Mouse (Mus musculus) erythroid progenitor cell, adult 5-6 weeks (primary cell): Measurements from ENCODE around the gene Mrgprf. TPM values are rescaled to one million over a fixed set of nuclear protein-coding genes. Genes with fewer than 3 reads are reported as not detected.

ENCODE experiments used
- ATAC-seq: replicated peaks from 2 replicates; pipeline ENCODE4 v1.8.0; 2016; ENCODE audit warnings: moderate number of reproducible peaks, mild to moderate bottlenecking, moderate TSS enrichment, inconsistent platforms; ENCODE audit not compliant: poor library complexity, low FRiP score, severe bottlenecking
- total RNA-seq, 2 experiments: library from RNA; stranded (forward) in 1 of 2; stranded (reverse) in 1 of 2; fragments of 150-400 nt in 1 of 2; fragments of 186-747, 209-891 nt in 1 of 2; gene quantifications; 2 replicates each; pipeline versions ENCODE4 v1.2.3 to v1.2.4; 2015 to 2017; ENCODE audit warnings: low replicate concordance in 2 of 2

The Mrgprf gene
- total RNA-seq, 2 experiments from 2014 or later: not detected

DNA sequence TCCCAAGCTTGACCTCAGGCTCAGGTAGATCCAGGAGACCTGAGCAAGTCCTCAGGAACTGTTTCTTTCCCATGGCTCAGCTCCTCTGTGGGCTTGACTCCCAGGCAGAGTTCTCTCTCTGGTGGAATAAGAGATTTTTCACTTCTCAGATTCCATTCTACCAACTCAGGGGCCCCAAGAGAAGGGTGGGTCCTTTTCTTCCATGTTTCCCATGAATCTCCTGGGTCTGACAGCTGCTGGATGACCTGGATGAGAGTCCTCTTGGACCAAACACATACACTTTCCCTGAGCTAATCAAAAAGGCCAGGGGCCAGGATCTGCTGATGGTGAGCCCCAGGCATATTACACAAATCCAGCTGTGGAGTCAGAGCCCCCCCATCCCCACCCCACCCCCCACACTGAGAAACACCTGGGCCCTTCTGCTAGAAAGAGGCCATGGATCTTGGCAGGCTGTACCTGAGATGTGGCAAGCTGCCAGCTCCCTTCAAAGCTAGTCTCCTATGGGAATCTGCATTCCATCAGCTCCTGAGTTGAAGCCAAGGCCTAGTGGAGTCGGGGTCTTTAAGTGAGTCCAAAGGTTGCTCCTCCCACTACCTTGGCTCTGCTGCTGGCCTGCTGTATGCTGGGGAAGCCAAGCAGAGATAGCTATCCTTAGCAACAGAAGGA lies 31.9 kb downstream of the Mrgprf start:
- no peak for ATAC-seq

GRCm38 (mm10) chr7:145333936-145334335 lies 33.3 kb downstream of the Mrgprf start:
- ATAC-seq: no peak

DNA sequence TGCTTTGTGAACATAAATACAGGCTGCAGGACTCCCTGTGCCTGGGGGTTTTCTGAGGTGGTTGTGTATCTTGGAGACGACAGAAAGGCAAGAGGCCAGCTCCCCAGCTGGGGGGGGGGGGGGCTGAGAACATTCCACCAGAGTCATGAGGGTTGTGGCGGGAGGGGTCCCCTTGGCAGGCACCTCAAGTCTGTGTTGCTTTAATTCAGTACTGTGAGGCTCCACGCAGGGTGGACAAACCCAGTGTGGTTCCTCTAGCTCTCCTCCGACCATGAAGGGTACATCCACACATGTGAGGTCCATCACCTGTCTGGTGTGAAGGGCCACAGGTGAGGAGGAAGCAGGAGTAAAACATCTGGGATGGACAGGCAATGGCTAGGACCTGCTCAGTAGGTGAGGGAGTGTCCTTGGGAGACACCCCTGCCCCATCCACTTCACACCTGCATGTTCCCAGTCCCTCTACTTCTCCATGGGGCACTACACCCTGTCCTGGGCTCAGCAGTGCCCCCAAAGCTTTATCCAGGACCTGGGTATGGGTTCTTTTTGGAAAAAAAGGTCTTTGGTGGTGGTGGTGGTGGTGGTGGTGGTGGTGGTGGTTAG lies 33.9 kb downstream of the Mrgprf start:
- ATAC-seq: no peak

- ATAC-seq: no peak
Measured at GRCm38 (mm10) chr7:145335199-145335598, 34.6 kb downstream of the Mrgprf start.

DNA sequence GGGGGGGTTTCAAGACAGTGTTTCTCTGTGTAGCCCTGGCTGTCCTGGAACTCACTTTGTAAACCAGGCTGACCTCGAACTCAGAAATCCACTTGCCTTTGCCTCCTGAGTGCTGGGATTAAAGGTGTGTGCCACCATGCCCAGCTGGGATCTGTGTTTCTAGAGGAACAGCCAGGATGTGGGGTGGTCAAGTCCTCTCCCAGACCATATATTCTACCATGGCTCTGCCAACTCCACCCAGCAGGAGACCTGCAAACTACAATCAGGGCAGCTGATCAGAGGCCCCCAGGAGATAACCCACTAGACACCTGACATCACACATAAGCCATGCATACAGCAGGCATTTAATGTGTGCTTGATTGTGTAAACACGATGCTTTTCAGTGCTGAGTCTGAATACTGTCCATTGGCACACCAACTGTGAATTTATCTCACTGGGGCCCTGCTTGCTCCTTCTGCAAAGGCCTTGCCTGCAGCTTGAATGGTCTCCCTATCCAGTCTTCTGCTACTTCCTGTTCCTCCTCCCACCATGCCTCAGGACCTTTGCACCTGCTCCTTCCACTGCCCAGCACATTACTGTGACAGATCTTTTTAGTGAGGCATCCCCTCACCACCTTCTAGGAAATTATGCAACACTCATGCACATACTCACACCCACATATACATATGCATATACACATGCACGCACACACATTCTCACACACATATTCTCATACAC lies 35.1 kb downstream of the Mrgprf start:
- ATAC-seq: no peak

- ATAC-seq: no peak
Measured at GRCm38 (mm10) chr7:145337889-145338288, 37.3 kb downstream of the Mrgprf start.

- no peak for ATAC-seq
Measured at GRCm38 (mm10) chr7:145340248-145340904, 39.7 kb downstream of the Mrgprf start.

Other genes with a start within 250 kb of the Mrgprf start
- not detected in 2 replicates for gene 1810010D01Rik, start 92.7 kb upstream of the Mrgprf start, total RNA-seq (2015; ENCODE audit: low replicate concordance)
- gene 1810010D01Rik, start 92.7 kb upstream of the Mrgprf start, total RNA-seq (2017; ENCODE audit: low replicate concordance): not detected in 2 replicates
- gene Tpcn2, start 16.8 kb upstream of the Mrgprf start, total RNA-seq (2015; ENCODE audit: low replicate concordance): 1.4 and 8.0 TPM in 2 replicates
- gene Tpcn2, start 16.8 kb upstream of the Mrgprf start, total RNA-seq (2017; ENCODE audit: low replicate concordance): 3.2 TPM in 1 of 2 replicates, not detected in the other
- not detected in 2 replicates for gene Mrgprd, start 14.0 kb downstream of the Mrgprf start, total RNA-seq (2015; ENCODE audit: low replicate concordance)
- gene Mrgprd, start 14.0 kb downstream of the Mrgprf start, total RNA-seq (2017; ENCODE audit: low replicate concordance): not detected in 2 replicates